In genomic region chr2:92967032-92967838, GRCm38 (mm10) we compare ENCODE assay signal across 9 mouse cellular contexts. TPM values are rescaled to one million over a fixed set of nuclear protein-coding genes. Genes with fewer than 3 reads are reported as not detected.
DNase-seq lines count a peak whose midpoint lies in the region; ATAC-seq and TF ChIP-seq lines count a peak whose summit lies in the region.
"Had no signal": no experiment of that assay in that cellular context is flagged by ENCODE, and none has a peak within 500 bp of the region (broad histone marks: within the 10 kb centered on the region; RNA-seq: fewer than 3 reads in every experiment).

No protein-coding gene starts in this region.

- peaks cover 27% of the 10 kb centered on the region for H3K36me3 ChIP-seq in heart, embryonic 13.5 days
- H3K36me3 ChIP-seq in forebrain, postnatal 0 days (ENCODE audit: insufficient read depth) = peaks cover 6% of the 10 kb centered on the region; the same call in 1 of the 2 replicates
- H3K36me3 ChIP-seq in limb, embryonic 11.5 days (ENCODE audit: control insufficient read depth, insufficient read depth, low read length) = no peaks in the 10 kb centered on the region
- H3K36me3 ChIP-seq in neural tube, embryonic 15.5 days = peaks cover 7% of the 10 kb centered on the region

- H3K27ac ChIP-seq in heart, embryonic 13.5 days (replicated peaks) = peak overlapping the region; percentile 48; the same call in 1 of the 2 replicates
- H3K27ac ChIP-seq in forebrain, postnatal 0 days (ENCODE audit: low read depth, low read length) = no peak overlapping the region
- H3K27ac ChIP-seq in limb, embryonic 11.5 days (replicated peaks; ENCODE audit: low read depth, low read length) = no peak overlapping the region
- no peak overlapping the region for H3K27ac ChIP-seq in neural tube, embryonic 15.5 days (replicated peaks)

- peak overlapping the region; percentile 54; the same call in 1 of the 2 replicates for H3K9ac ChIP-seq in heart, embryonic 13.5 days
- H3K9ac ChIP-seq in forebrain, postnatal 0 days = no peak overlapping the region
- H3K9ac ChIP-seq in limb, embryonic 11.5 days (ENCODE audit: low read length) = 0 out of 2 replicates have a peak overlapping the region, but pooled peaks have one; percentile 9
- H3K9ac ChIP-seq in neural tube, embryonic 15.5 days (replicated peaks) = no peak overlapping the region

- 22% methylated on average over 10 of the region's 10 CpGs for WGBS in heart, embryonic 13.5 days
- 28% methylated on average over 10 of the region's 10 CpGs for WGBS in forebrain, postnatal 0 days
- WGBS in limb, embryonic 11.5 days = 21% methylated on average over 10 of the region's 10 CpGs
- 25% methylated on average over 10 of the region's 10 CpGs for WGBS in neural tube, embryonic 15.5 days

- intact Hi-C loops in heart, postnatal 10 days (cut with DNase I) = loop anchor here (2.0 kb wide), 1 partner anchor 96 kb away; no protein-coding TSS in a partner anchor

- no peak for TF ChIP-seq CTCF in forebrain, postnatal 0 days (IDR thresholded peaks at IDR 0.05; ENCODE audit: low read depth)

- H3K4me3 ChIP-seq in heart, embryonic 13.5 days = no peak overlapping the region
- no peak overlapping the region for H3K4me3 ChIP-seq in forebrain, postnatal 0 days (ENCODE audit: low read depth, low read length)
- H3K4me3 ChIP-seq in limb, embryonic 11.5 days (ENCODE audit: low read depth, low read length) = no peak overlapping the region
- no peak overlapping the region for H3K4me3 ChIP-seq in neural tube, embryonic 15.5 days (replicated peaks)

- H3K4me1 ChIP-seq in heart, embryonic 13.5 days = peaks cover 24% of the 10 kb centered on the region
- no peaks in the 10 kb centered on the region for H3K4me1 ChIP-seq in forebrain, postnatal 0 days (ENCODE audit: insufficient read depth)
- peaks cover 10% of the 10 kb centered on the region; the same call in 1 of the 2 replicates for H3K4me1 ChIP-seq in limb, embryonic 11.5 days (ENCODE audit: control insufficient read depth, insufficient read depth, low read length)
- peaks cover 14% of the 10 kb centered on the region for H3K4me1 ChIP-seq in neural tube, embryonic 15.5 days

- H3K27me3 ChIP-seq in heart, embryonic 13.5 days (replicated peaks) = no peaks in the 10 kb centered on the region
- H3K27me3 ChIP-seq in forebrain, postnatal 0 days (ENCODE audit: insufficient read depth, low read length) = no peaks in the 10 kb centered on the region
- no peaks in the 10 kb centered on the region for H3K27me3 ChIP-seq in limb, embryonic 11.5 days (ENCODE audit: control insufficient read depth, insufficient read depth, low read length)
- no peaks in the 10 kb centered on the region for H3K27me3 ChIP-seq in neural tube, embryonic 15.5 days (replicated peaks)

- peak; percentile 56; the same call in 1 of the 2 replicates for ATAC-seq in heart, embryonic 13.5 days (ENCODE audit: extremely low read depth, insufficient number of reproducible peaks, low FRiP score, low TSS enrichment)
- peak; percentile 64 for ATAC-seq in forebrain, postnatal 0 days
- ATAC-seq in limb, embryonic 11.5 days (ENCODE audit: insufficient number of reproducible peaks, low FRiP score, low TSS enrichment, low read depth) = no peak
- peak; percentile 56; the same call in 1 of the 2 replicates for ATAC-seq in neural tube, embryonic 15.5 days (ENCODE audit: low FRiP score)

- DNase-seq in heart, postnatal 10 days = no peak
- DNase-seq in forebrain, postnatal 0 days = peak; percentile 9
- DNase-seq in limb, embryonic 11.5 days (ENCODE audit: low spot score) = no peak
- no peak for DNase-seq in gastrocnemius, postnatal 25 days
- no peak for DNase-seq in natural killer cell, adult 2 months (ENCODE audit: low spot score in 2 of 2)
- no peak for DNase-seq in gastrocnemius, postnatal 10 days

- peak overlapping the region; percentile 27 for H3K4me2 ChIP-seq in heart, embryonic 13.5 days
- no peak overlapping the region for H3K4me2 ChIP-seq in forebrain, postnatal 0 days (ENCODE audit: low read depth)
- H3K4me2 ChIP-seq in limb, embryonic 11.5 days (ENCODE audit: low read depth, severe bottlenecking) = no peak overlapping the region
- no peak overlapping the region for H3K4me2 ChIP-seq in neural tube, embryonic 15.5 days

- no peaks in the 10 kb centered on the region for H3K9me3 ChIP-seq in heart, embryonic 13.5 days
- H3K9me3 ChIP-seq in forebrain, postnatal 0 days (ENCODE audit: low read length) = no peaks in the 10 kb centered on the region
- H3K9me3 ChIP-seq in limb, embryonic 11.5 days (ENCODE audit: control insufficient read depth, low read length) = no peaks in the 10 kb centered on the region
- H3K9me3 ChIP-seq in neural tube, embryonic 15.5 days (replicated peaks) = no peaks in the 10 kb centered on the region

RNA-seq across cellular contexts. Expression of gene Syt13, which starts 52.3 kb away (rescaled TPM):
- polyA plus RNA-seq in heart, embryonic 13.5 days (2015; fragmentation: Nextera tagmentation; extraction: Ambion mirVana) = 0.68 and 0.99 TPM in 2 replicates
- under 1 TPM; 0.07 to 0.48 TPM for total RNA-seq in heart, postnatal 10 days (2021)
- 67.6 and 103 TPM in 2 replicates for total RNA-seq in forebrain, postnatal 0 days (2014; rRNA removed)
- 33.0 and 58.4 TPM in 2 replicates for polyA plus RNA-seq in forebrain, postnatal 0 days (2015; fragmentation: Nextera tagmentation; extraction: Ambion mirVana)
- polyA plus RNA-seq in limb, embryonic 11.5 days (2014; fragmentation: Nextera tagmentation; extraction: Ambion mirVana) = 5.4 and 6.6 TPM in 2 replicates
- 43.6 and 46.0 TPM in 2 replicates for polyA plus RNA-seq in neural tube, embryonic 15.5 days (2015; fragmentation: Nextera tagmentation; extraction: Ambion mirVana)
- total RNA-seq in gastrocnemius, postnatal 25 days (2021) = under 1 TPM in 1 of 2 experiments, not detected in 1; 0.15 TPM
- 1 to 10 TPM; 1.0 to 1.1 TPM for total RNA-seq in gastrocnemius, postnatal 10 days (2021)
- total RNA-seq: hematopoietic stem cell, adult 5-6 weeks had no signal

Comparison
In these comparisons a context has a peak if more than half of its experiments do, and no peak if none do; other contexts are left out.
1. H3K9ac ChIP-seq: peak in heart, embryonic 13.5 days (single experiment) and limb, embryonic 11.5 days (single experiment); none in forebrain, postnatal 0 days (single experiment) and neural tube, embryonic 15.5 days (single experiment).
2. RNA of gene Syt13, which starts 52.3 kb away (total RNA-seq): 67.6 to 103 TPM in forebrain, postnatal 0 days; 1.0 to 1.1 TPM in gastrocnemius, postnatal 10 days, 0.07 to 0.48 TPM in heart, postnatal 10 days and 0.15 TPM in gastrocnemius, postnatal 25 days; every median in the first group is over 10 times any median in the second.